1 mouse cellular context compared by ENCODE assay signal in the genomic region with DNA sequence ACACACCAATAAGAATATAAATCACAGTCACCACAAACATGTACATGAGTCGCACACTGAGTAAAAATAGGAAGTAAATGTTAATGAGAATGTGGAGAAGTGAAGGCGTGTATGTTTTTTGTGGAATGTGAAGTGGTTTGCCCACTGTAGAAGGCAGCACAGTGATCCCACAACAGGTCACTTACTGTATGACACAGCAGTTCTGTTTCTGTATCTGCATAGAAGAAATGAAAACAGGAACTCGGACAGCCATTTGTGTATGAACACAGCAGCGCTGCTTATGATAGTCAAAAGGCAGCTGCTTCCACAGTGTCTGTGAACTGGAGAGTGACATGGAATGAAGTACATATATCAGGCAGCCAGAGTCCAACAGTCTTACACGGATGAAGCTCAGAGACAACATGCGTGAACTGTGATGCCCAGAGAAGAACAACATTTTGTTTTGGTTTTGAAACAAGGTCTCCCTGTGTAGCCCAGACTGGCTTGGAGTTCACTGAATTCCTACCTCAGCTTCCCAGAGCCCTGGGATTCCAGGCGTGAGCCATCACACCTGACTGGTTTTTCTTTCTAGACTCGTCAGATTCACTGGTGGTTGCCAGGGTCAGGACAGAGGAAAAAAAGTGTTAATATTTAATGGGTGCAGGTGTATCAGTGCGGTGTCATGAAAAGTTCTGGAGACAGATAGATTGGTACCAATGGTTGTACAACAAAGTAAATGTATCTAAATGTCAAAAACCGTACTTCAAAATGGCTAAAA.
TF ChIP-seq lines count a peak whose summit lies in the region.

No protein-coding gene starts in this region.

TF ChIP-seq in MEL, 35 proteins besides CTCF, POLR2A, EP300 and RAD21 (continued from another document):
- TF ChIP-seq MAFK (IDR thresholded peaks at IDR 0.05; ENCODE audit: borderline replicate concordance, low read depth, low read length) (no peak), MYC (IDR thresholded peaks at IDR 0.05; ENCODE audit: low read depth, low read length) (no peak), HCFC1 (IDR thresholded peaks at IDR 0.05; ENCODE audit: low read depth, low read length) (no peak), CHD2 (IDR thresholded peaks at IDR 0.05; ENCODE audit: low read length) (no peak), ZC3H11A (IDR thresholded peaks at IDR 0.05; ENCODE audit: low read depth, low read length) (no peak), NELFE (IDR thresholded peaks at IDR 0.05; ENCODE audit: low read depth, low read length) (no peak), ETS1 (IDR thresholded peaks at IDR 0.05; ENCODE audit: low read depth, low read length) (no peak)
TF ChIP-seq in MEL: peak in this region for 0.
